Mouse (Mus musculus): ENCODE measurements around the gene Gm45337.

DNA sequence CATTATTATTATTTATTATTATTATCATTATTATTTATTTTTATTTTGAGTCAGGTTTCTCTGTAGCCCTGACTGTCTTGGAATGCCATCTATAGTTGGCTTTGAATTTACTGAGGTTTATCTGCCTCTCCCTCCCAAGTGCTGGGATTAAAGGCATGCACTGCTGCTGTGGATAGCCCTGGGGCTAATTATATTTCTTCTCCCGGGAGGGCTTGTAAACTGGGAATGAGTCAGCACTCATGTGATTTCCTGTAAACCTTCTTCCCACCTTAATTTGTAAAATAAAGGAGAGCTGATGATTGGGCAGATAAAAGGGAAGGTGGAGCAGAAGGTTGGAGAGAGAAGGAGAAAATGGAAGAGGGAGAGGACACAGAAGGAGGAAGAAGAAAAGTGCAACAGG is 3.7 kb downstream of the Gm45337 start:
- TF ChIP-seq CTCF (IDR thresholded peaks at IDR 0.05; ENCODE audit: low read depth), result no peak
- no peak for TF ChIP-seq EP300 (IDR thresholded peaks at IDR 0.05; ENCODE audit: low read depth)

Data from liver, postnatal 0 days (tissue).